Mouse (Mus musculus) stomach, postnatal 0 days (tissue): ENCODE measurements at regions not wholly inside any gene's neighbourhood (a gene's known extent, or its start where the extent isn't known, plus 50 kb on each side); places are given as distances from the start of the nearest gene placed in this dataset.

Experiments used
- CTCF ChIP-seq: IDR thresholded peaks from 2 replicates; pipeline ENCODE4 v1.5.1; 2016; ENCODE audit warnings: antibody characterized with exemption, low read depth, mild to moderate bottlenecking, moderate library complexity
- EP300 ChIP-seq: optimal IDR thresholded peaks from 2 replicates; pipeline ENCODE3; 2016; ENCODE audit warnings: antibody characterized with exemption

DNA sequence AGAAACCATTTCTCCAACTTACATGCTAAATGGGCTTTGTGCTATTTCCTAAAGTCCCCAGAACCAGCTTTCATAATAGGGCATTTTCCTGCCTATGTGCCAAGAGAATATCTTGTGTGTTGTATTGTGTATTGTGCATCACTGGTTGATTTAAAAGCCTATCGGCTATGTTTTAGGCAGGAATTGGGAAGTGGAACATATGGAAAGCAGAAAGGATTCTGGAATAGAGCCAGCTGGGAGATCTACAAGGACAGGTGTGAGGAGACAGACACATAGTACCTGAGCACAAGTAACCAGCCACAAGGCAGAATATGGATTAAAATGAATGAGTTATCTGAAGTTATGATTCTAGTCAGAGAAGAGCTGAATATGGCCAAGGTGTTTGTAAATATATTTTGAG, 236.0 kb downstream of the 1190002N15Rik start:
- no peak for TF ChIP-seq CTCF
- no peak for TF ChIP-seq EP300
